Mouse (Mus musculus): ENCODE measurements around the gene Nim1k.

The Nim1k gene

GRCm38 (mm10) chr13:119689709-119690038 is 66.0 kb downstream of the Nim1k start:
- no peak for DNase-seq (ENCODE audit: low spot score)

- no peak for DNase-seq (ENCODE audit: low spot score)
These were observed 71.1 kb downstream of the Nim1k start for GRCm38 (mm10) chr13:119684416-119685177.

DNA sequence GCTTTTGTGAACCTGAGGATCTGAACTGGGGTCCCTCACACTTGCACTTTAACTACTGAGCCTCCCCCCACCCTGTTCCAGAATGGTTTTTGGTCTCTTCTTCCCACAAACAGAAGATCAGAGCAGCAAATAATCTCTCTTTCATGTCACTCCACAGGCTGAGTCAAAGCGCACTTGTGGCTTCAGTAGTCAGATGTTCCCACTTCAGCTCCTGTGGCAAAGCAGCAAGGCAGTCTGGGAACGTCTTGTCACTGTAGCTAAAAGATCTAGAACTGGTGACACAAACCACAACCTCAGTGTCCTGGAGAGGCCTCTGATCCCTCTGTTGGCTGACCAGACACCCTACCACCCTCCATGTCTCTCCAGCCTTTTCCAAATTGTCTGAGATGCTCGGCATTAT is 74.5 kb downstream of the Nim1k start:
- DNase-seq (ENCODE audit: low spot score), result no peak

DNA sequence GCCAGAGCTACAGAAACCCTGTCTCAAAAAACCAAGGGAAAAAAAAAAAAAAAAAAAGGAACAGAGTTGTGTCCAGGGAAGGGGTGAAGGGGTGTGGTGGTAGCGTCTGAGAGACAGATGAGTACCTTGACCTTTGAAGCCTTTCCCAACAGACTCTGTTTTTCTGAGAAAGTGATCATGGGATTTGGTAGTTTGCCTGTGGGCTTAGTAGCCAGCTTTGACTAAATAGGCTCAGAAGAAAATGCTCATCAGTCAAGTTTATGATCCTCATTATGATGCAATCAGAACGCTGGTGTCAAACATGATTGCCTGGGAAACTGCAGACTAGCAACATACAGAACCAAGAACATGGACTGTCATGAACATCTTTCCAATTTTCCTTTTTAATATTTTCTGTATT is 76.0 kb downstream of the Nim1k start:
- no peak for DNase-seq (ENCODE audit: low spot score)

DNA sequence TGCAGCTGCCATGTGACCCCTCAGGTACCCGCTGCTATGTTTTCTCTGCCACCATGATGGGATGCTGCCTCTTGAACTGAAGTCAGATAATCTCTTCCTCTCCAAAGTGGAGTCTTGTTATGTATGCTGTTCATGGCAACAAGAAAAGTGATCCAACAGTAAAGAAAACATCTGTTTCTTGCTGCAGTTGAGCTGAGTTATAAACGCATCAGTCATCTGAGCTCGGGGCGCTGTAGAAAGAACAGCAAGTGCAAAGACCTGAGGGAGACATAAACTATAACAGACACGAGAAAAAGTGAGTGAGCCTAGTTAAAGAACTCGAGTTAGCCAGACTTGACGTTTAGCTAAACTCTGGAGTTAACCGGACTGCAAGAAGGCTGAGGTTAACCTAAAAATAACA is 76.9 kb downstream of the Nim1k start:
- DNase-seq (ENCODE audit: low spot score), result no peak

GRCm38 (mm10) chr13:119661420-119661819 is 94.3 kb downstream of the Nim1k start:
- peak; percentile 29 for DNase-seq (ENCODE audit: low spot score)

Measured in layer of hippocampus, adult 11-12 months (tissue).